Mouse (Mus musculus) midbrain, embryonic 13.5 days (tissue): ENCODE data around the gene Wdr91. TPM values are rescaled to one million over a fixed set of nuclear protein-coding genes. Genes with fewer than 3 reads are reported as not detected.

Source experiments
- polyA plus RNA-seq: library from polyadenylated mRNA; unstranded; fragments of >200 nt; fragmentation: Nextera tagmentation; extraction: Ambion mirVana; gene quantifications from 2 replicates; pipeline ENCODE4 v1.2.1, GENCODE M21; 2015

Wdr91 gene
- polyA plus RNA-seq, 1 experiment from 2014 or later, result 12.0 TPM

Other genes starting within 250 kb of the Wdr91 start
- 8.7 and 9.8 TPM in 2 replicates for gene Agbl3, start 130.4 kb downstream of the Wdr91 start, polyA plus RNA-seq
- gene Tmem140, start 47.7 kb downstream of the Wdr91 start, polyA plus RNA-seq, result 0.96 and 1.5 TPM in 2 replicates
- 11.6 and 12.1 TPM in 2 replicates for gene Cyren, start 32.8 kb downstream of the Wdr91 start, polyA plus RNA-seq
- not detected in 2 replicates for gene Stra8, start 9.3 kb upstream of the Wdr91 start, polyA plus RNA-seq
- 0.52 and 0.71 TPM in 2 replicates for gene Slc23a4, start 77.5 kb upstream of the Wdr91 start, polyA plus RNA-seq
- 34.8 and 35.4 TPM in 2 replicates for gene Cnot4, start 222.8 kb upstream of the Wdr91 start, polyA plus RNA-seq